Mouse (Mus musculus): Measurements from ENCODE around the gene Agpat2.

Gene Agpat2

DNA sequence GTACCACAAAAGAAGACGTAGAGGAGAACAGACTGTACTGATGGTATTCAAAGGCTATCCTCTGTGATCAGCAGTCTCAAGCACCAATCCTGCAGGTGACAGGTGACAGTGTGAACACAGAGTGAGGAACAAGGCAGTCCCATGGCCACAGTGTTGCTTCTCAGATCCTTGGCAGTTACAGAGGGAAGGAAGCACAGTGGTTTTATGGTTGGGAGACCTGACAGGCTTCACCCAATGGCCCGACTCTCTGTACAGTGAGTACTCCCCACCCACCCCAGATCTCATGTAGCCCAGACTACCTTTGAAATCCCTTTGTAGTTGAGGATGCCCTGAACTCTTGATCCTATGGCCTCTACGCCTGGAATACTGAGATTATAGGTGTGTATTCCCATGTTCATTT, 21.2 kb upstream of the Agpat2 start:
- DNase-seq (ENCODE audit: low read depth) = no peak

DNA sequence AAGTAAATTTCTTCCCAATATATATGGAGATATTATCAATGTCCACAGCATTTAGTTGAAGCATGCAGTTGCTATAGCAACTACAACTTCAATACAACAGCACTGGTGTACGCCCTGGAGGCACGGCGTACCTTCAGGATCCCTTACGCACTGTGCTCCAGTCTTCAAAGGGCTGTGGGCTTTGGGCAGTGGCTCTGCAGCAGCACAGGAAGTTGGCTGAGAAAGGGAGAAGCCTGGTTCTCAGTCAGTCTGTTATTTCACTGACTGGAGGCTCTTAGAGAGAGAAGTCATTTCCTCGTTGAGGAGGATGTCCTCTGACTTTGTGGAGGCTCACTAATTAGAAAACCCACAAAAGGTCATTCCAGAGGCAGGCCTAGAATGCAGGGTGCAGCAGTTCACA, 18.8 kb upstream of the Agpat2 start:
- DNase-seq (ENCODE audit: low read depth) = no peak

DNA sequence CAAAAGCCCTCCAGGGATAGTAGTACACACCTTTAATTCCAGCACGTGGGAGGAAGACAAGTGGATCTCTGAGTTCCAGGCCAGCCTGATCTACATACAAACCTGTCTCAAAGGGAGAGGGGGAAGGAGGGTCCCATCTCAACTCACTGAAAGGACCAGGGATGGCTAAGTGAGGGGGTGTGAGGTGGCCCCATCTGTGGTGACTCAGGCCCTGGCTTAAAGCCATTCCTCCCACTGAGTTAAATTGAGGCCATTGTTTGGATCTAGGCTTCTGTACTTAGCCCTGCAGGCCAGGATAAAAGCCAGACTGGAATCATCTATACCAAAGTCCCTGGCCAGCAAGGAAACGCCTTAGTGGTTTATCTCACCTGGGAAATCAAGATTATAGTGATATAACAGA, 17.0 kb upstream of the Agpat2 start:
- no peak for DNase-seq (ENCODE audit: low read depth)

DNA sequence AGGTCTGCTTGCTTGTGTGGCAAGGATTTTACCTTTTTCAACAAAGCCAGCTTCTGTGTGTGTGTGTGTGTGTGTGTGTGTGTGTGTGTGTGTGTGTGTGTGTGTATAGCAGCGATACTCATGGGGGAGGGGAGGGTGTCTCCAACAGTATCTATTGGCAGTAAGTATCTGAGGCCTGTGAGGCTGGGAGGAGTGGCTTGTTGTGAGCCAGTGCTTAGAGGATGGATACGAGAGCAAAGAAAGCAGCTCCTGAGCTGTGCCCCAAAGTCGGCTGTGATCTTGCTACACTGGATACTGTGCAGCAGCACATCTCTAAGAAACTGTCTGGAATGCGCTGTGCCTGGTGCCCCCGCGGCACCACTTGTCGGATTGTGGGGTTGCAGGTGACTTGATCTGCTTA, 13.7 kb upstream of the Agpat2 start:
- DNase-seq (ENCODE audit: low read depth) = no peak

DNA sequence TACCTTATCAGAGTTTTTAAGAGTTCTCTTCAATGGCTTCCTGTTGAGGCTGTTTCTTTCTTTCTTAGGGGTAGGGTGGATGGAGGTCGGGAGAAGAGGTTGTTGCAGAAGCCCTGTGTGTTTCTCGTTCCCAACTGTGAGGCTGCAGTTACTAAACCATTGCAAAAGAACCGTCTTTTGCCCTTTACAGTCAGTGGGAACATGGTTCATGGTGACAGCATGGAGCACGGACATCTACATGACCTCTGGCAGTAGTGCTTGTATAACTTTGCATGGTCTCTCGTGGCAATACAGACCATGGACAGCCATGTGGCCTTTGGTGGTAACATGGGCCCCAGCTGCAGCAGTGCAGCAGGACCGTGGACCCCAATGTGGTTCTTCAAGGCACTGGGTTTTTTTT, 13.1 kb upstream of the Agpat2 start:
- no peak for DNase-seq (ENCODE audit: low read depth)

DNA sequence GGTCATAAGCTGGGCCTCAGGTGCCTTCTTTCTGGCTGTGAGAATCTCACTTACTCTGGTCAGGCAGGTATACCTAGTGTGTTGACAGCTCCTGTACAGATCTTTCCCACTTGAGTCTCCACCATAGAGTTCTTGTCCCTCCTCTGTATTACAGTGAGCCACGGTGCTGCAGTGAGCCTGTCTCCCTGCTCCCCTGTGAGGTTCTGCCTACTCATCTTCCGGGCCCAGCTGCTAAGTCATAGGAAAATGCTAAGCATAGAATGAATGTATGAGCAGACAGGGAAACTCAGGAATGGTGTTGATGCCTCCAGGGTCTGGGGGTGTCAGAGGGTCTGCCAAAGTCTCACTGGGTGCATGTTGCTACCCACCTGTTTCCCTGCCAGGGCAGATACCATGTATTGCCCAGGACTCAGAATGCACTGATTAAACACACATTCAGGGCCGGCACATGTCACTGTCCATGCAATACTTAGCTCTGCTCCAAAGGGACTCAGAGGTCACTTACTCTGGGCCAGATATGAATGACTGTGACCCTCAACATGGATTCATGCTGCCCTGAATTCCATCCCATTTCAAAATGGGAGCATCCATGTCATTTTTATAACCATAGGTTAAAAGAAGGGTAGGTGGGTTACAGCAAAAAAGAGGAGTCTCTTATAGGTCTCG, 11.4 kb upstream of the Agpat2 start:
- no peak for DNase-seq (ENCODE audit: low read depth)

DNA sequence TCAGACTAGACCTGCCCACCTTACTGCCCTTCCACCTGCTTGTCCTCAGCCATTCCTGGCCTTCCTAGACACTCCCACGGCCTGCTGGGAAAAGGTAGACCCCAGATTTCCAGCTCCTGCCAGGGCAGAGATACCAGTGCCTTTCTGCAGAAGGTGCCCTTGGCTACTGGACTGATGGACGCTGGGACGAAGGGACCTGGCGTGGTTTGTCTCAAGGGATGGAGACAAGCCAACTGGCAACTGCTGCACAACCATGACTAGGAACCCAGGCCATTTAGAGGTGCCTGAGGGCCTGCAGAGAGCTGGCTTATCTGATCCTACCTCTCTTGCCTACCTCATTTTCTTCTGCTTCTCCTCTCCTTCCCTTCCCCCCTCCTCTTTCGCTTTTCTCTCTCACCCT, 10.7 kb upstream of the Agpat2 start:
- no peak for DNase-seq (ENCODE audit: low read depth)

DNA sequence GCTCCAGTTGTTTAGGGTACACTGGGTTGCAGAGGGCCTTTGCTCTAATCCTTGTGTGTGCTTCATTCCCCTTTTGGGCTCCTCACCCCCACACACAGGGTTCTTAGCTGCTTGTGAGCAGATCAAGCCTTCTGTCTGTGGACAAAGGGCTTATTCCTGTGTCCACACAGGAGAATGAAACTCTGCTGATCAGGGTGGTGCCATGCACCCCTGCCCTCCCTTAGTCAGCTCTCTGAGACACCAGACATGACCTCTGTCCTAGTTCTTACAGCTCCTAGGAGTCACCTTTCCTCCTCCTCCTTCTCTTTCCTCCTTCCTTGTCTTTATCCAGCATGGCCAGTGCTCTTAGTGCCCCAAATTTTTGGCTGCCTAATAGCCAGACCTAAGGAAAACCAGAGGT, 7.7 kb upstream of the Agpat2 start:
- DNase-seq (ENCODE audit: low read depth) = no peak

DNA sequence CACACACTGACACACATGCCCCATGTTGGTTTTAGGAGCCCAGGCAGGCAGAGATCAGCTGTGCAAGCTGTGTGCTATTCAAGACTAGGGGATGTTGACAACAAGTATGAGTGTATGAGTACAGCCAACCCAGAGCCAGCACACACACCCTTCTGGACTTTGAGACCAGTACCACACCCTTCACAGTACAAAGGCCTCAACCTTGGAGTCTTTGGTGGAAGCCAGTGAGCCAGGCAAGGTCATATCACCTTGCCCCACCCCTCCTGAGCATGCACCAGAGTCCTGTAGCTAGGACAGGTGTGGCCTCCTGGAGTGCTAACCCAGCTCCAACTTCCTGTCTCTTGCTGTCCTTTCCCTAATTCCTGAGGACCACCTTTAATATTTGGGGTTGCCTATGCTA, 6.8 kb upstream of the Agpat2 start:
- no peak for DNase-seq (ENCODE audit: low read depth)

DNA sequence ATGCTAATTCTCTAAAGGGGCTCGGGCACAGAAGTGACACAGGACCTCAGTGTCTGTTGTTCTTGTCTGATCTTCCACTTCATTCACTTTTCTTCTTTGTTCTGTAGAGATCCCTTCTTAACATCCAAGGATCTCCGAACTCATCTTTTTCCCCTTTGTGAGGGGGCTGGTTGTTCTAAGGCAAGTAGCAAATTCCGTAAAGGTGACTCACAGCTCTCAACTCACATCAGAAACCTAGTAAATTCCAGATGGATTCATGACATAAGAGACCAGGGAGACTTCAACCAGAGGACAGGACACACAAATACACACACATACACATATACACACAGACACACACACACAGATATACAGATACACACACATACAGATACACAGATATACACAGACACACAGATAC, 6.3 kb upstream of the Agpat2 start:
- no peak for DNase-seq (ENCODE audit: low read depth)

DNA sequence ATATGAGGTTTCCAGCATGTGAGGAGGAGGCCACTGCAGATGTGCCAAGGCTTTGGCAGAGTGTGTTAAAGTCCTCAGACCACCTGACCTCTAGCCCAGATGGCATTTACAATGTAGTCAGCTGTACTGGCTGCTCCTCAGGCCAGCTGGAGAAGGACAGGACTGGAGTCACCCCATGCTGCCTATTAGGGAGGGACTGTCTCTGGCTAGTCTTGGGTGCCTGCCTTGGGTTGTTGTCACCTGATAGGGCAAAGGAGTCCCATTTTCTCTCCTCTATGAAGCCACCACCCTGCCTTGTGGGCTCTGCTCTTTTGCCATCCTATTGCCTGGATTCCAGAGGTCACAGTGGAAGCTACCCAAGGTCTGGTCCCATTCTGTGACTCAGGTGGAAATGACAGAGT, 5.0 kb upstream of the Agpat2 start:
- DNase-seq (ENCODE audit: low read depth) = no peak

DNA sequence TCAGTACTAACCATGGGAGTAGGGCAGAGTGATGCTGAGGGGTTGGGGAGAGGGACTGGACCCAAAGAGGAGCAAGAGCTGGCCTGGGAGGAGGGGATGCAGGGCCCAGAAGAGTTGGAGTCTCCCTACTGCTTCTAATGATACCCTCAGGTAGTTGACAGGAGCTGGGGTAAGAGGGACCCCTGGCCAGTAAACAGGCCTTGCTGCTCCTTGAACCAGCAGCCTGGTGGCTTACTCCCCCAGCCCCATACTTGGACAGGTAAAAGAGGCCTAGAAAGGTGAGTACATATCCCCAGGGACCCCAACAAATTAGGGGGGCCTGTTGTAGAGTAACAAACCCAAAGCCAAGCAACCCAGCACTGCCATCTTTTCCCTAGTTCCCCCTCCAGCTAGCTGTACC, 4.6 kb upstream of the Agpat2 start:
- DNase-seq (ENCODE audit: low read depth) = no peak

DNA sequence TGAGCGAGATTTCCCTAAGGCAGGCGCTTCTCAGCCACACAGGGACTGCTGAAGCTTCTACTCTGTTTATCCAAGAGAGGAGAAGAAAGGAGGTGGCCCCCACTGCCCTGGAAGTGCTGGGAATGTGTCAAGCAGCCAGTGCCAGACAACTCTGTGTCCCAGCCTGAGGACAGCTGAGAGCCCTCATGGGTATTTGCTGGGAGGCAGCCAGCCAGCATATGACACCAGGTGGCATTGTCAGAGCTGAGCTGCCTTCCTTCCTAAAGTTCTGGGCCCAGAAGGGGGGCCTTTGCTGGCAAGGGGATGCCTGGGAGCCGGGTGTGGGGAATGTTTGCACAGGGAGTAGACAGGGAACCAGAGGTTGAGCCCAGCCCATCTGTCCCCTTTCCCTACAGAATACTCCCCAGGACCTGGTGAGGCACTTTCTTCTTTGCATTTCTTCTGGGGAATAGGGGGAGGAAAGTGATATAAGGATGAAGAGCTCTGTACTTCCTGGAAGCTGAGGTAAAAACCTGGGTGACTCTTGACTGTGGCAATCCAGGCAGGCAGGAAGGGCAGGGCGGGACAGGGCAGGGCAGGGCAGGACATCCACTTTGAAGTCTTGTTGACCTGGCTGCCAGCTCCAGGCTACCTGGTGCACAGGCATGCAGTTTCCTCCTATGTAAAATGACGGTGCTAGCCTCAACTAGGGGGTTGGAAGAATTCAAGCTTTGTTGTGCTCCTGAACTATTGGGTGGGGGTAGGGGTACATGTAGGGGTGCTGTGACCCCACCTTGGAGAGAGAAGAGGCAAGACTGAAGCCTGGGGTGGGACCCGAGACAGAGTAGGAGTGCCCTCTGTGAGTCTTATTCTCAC, 3.1 kb upstream of the Agpat2 start:
- no peak for DNase-seq (ENCODE audit: low read depth)

DNA sequence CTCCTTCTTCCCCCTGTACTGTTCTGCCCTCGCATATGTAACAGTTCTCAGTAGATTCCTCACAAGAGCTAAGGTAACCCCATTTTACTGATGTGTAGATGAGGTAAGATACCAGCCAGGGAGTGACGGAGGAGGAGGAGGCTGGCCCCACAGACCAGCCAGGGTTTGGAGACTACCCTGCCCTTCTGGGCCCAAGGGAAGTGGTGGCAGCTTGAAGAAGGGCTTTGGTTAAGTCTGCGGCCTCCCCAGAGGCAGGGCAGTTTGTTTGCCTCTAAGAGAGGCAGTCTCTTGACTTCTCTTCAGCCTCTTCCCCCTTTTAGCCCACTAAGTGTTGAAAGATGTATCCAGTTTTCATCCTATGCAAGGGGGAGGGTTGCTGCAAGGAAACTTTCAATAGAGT, 2.4 kb upstream of the Agpat2 start:
- DNase-seq (ENCODE audit: low read depth) = no peak

DNA sequence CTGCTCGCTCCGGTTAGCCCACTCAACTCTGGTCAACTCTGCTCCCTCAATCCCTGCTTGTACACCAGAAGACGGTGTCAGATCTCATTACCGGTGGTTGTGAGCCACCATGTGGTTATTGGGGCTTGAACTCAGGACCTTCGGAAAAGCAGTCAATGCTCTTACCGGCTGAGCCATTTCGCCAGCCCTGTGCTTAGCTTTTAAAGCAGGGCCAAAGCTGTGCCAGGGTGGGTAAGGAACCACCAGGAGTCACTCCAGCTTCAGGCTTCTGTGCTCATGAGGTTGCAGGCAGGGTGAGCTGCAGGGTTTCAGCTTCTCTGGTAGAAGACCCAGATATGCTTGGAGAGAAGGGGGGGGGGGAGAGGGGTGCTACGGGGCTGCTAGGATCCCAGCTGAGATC, 1.1 kb upstream of the Agpat2 start:
- no peak for DNase-seq (ENCODE audit: low read depth)

DNA sequence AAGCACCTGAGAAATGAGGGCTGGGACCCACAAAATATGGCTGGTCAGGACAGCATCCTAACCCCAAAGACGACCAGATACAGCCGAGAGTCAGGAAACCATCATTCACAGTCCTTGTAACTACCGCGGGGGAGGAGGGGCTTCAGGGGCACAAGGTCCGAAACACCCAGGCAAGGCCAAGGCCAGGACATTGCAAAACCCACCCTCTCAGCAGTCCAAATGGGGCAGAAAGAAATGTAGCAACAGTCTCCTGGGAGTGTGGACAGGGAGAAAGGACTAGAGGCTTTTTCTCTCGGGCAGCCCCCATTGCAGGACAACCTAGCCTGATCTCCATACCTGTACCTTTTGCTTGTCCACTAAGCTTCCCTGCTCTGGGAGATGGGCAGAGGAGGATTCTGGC, 1.1 kb downstream of the Agpat2 start:
- DNase-seq (ENCODE audit: low read depth) = no peak

DNA sequence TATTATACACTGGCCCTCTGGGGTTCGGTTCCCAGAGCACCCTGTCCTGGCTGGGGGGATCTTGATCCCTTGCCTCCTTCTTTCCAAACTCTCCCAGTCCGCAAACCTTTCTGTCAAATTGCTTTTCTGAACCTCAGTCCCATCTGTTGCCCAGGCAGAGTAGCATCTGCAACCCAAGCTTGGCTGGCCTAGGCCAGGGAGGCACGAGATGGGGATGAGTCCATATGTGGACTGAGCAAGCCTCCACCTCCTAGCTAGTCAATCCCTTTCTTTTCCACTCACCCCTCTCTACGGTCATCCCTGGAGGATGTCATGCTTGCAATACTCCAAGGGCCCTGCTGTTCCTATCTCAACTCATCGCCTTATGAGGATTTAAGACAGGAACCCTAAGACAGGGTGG, 1.6 kb downstream of the Agpat2 start:
- DNase-seq (ENCODE audit: low read depth) = no peak

DNA sequence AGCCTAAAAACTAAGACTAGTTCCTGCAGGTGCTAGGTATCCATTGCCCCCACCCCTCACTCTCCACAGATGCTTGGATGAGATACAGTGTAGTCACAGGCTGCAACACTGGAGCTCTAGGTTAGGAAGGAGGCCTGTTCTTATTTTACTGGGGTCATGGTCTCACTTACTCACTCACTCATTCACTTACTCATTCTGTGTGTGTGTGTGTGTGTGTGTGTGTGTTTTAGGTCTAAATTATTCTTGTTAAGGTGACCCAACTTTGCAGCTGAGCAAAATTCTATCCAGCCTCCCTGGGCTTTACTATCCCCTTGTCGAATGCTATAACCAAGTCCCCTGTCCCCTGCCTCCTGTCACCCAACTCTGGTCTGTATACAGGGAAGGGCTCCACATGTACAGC, 2.6 kb downstream of the Agpat2 start:
- DNase-seq (ENCODE audit: low read depth) = no peak

DNA sequence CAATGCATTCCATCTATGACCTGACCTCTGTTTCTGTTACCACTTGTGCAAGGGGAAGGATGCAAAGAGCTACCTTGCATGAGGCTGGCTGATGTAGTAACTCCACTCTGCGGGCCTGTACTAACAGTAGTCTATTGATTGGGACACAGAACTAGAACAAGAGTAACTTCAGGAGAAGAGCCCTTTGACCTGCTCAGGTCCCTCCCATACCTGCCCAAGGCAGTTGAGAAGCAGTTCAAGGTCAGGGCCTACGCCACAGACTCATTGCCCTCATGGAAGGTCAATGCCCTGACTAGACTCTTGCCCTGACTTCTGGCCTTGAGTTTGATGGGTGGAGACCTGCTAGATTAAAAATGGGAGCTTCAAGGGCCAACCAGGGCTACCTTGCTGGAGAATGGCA, 3.6 kb downstream of the Agpat2 start:
- no peak for DNase-seq (ENCODE audit: low read depth)

DNA sequence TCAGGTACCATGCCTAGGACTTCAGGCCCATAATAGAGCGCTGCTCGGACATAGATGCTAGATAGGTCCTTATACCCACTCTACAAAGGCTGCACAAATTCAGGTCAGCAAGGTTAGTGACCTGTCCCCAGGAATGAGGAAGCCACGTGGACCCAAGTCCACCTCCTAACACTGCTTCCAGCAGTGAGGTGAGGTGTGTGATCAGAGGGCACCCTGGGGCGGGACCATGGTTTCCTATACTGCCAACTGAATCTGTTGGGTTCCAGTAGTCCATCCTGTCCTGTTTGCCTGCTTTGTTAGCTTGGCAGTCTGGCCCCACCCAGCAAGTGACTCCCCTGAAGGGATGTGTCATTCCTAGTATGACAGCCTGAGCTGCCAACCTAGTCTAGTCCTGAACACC, 4.3 kb downstream of the Agpat2 start:
- no peak for DNase-seq (ENCODE audit: low read depth)

DNA sequence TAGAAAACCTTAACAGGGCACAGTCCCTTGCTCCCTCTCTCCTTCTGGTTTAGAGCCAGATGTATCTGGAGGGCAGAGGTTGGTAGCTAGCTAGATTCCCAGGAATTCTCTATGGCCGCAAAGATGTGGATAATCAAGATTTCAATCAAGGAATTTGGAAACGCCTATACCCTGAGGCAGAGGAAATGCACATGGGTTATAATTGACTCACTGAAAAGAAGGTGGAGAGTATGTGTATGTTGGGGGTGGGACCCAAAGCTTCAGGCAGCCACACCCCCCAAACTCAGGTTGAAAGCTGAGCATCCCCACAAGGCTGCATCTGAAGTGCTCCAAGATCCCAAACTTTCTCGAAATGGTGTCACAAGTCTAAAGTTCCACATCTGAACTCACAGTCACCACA, 5.8 kb downstream of the Agpat2 start:
- no peak for DNase-seq (ENCODE audit: low read depth)

DNA sequence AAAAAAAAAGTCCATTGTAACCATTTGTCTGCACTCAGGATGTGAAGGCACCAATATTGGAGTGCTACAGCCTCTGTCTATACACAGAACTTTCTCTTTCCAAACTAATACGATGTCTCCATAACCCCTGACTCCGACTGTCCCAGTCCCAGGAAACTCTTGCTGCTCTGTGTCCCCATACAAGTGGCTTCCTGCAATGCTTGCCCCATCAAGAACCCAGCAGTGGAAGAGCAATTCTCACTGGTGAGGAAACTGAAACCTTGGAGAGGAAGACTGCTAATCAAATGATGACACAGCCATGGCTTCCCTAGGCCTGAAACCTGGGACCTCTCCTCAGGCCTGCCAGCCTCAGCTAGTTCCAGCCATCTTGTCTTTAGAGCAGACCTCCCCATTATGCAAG, 6.4 kb downstream of the Agpat2 start:
- DNase-seq (ENCODE audit: low read depth) = no peak

DNA sequence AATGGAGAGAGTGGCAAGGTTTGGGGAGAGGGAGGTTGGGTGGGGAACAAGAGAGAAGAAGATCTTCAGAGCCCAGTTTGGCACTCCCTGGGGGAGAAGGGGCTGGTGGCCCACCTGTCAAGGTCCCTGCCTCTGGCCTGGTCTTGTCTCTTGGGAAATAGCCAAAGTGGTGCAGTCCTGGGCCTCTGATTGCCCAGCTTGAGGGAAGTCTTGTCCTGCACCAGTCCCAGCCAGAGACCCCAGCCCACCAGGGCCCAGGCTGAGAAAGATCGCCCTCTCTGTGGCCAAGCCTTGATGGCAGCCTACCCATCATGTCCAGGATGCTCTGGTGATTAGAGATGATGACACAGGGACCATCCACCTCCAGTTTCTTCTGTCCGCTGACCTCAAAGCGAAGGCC, 7.3 kb downstream of the Agpat2 start:
- no peak for DNase-seq (ENCODE audit: low read depth)
